Mouse (Mus musculus) kidney, adult 9 months (tissue): ENCODE measurements around the gene Cd200r3.

ENCODE experiments used
- DNase-seq: peaks from one replicate; pipeline ENCODE4 v3.0.0; 2022

Gene Cd200r3

DNA sequence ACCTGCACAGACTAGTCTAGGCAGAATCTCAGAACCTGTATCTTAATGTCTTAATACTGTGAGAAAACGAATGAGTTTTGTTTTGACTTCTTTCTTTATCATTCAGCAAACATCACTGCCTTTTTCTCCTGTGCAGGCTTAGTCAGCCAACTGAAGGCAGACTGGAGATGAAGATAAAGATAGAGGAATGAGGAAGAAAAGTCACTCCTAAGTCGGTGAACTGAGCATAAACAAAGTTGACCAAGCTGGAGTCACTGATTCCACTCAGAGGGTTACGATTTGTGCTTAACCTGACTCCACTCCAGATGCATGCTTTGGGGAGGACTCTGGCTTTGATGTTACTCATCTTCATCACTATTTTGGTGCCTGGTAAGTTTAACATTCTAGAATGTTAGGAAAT lies at the start of gene Cd200r3:
TSS of gene Cd200r3 (plus strand) at position 211 of the 400 bp plus-strand sequence.
- no peak for DNase-seq

DNA sequence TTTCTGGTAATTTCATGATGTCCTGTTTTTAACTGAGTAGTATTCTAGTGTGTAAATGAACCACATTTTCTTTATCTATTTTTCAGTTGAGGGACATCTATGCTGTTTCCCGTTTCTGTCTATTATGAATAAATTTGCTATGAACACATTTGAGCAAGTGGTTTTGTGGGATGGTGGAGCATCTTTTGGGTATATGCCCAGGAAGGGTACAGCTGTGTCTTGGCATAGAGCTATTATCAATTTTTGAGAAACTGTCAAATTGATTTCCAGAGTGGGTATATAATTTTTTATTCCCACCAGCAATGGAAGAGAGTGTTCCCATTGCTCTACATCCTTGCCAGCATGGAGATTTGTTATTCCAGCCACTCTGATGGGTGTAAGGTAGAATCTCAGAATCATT lies 11.5 kb upstream of the Cd200r3 start:
- no peak for DNase-seq

DNA sequence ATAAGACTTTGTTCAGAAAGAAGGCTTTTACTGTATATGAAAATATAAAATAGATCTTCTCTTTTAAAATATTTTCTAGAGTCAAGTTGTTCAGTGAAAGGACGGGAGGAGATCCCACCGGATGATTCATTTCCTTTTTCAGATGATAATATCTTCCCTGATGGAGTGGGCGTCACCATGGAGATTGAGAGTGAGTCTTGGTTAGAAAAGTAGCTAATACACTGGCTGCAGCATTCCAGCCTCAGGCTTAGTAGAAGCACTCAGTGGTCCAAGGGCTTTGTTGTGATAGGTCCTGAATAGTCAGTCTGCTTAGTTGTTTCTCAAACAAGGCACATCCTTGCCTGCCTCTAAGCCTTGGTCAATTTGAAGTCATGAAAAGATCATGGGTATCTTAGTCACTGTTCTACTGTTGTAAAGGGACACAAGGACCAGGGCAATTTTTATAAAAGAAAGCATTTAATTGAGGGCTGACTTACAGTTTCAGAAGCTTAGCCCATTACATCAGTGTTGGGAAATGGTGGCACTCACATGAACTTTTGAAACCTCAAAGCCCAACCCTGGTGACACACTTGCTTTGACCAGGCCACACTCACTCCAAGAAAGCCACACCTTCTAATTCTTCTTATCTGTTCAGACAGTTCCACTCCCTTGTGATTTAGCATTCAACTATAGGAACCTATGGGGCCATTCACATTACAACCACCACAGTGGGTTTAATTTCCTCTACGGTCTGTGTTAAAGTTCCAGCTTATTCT lies 8.1 kb downstream of the Cd200r3 start:
- no peak for DNase-seq

DNA sequence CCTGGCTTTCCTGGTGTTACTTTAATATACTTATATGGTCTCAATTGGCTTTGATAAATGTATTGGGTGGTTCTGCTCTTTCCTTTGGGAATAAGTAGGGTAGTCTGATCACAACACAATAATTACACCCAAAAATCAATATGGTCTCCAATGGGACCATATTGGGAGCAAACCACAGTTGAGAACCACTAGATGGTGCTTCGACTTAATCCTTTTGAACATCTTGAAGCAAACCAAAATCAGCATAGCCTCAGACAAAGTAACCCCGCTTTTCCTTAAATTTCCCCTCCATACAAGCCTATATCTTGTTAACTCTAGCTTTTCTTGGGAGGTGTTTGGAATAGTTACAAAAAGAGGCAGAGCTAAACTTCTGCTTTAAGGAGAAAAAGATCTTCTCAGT lies 18.8 kb downstream of the Cd200r3 start:
- DNase-seq, result no peak

DNA sequence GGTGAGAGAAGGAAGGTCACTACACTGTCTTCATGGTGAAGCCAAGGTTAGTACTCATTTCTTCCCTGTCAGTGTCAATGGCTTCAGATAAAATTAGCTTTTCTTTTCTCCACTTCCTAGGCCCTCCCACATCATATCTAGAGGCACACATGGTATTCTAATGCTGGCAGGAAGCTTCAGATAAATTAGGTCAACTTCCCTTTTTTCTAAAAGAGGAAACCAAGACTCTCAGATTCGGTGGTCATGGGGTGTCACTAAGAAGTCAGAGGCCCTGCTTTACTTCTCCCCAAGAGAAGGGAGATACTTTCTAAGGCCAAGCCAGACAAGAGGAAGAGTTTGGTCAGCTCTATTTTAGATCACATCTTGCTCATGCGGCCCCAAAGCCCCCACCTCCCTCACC lies 19.3 kb downstream of the Cd200r3 start:
- peak; percentile 13 for DNase-seq

- no peak for DNase-seq
Measured at GRCm38 (mm10) chr16:44964526-44965374, 21.3 kb downstream of the Cd200r3 start.

GRCm38 (mm10) chr16:44965428-44965827 lies 21.9 kb downstream of the Cd200r3 start:
- no peak for DNase-seq

- DNase-seq, result no peak
Measured at GRCm38 (mm10) chr16:44965890-44966289, 22.4 kb downstream of the Cd200r3 start.

DNA sequence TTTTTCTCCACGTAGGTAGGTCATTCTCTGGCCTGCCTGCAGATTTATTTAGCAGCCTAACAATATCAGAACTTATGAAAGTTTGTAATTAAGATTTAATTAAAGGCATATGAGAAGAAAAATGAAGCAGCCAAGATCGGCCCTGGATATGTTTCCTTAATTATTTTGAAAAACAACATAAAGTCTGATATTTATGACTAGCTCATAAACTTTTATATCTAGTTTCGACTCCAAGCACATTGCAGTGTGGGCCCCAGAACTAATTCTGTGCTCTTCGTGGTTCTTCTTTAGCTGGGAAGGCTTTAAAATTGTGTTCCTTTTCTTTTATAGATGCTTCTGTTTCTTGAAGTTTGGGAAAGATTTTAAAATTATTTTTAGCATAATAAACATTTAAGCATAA lies 23.4 kb downstream of the Cd200r3 start:
- DNase-seq, result no peak

DNA sequence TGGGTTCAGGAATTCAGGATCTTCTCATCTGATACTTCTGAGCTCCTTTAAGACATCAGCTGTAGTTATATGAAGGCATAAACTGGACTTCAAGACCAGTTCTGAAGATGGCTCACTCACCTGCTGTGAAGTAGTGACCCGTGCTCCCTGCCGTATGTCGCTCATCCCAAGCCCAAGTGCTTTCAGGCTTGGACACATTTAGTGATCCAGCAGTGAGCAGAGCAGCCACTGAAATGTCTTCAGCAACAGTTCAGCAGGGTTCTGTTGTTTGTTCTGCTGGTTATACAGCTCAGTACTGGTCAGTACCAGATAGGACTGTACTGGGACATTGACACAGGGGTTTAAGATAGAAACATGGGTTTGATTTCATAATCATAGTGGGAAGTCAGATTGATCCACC lies 24.6 kb downstream of the Cd200r3 start:
- no peak for DNase-seq

DNA sequence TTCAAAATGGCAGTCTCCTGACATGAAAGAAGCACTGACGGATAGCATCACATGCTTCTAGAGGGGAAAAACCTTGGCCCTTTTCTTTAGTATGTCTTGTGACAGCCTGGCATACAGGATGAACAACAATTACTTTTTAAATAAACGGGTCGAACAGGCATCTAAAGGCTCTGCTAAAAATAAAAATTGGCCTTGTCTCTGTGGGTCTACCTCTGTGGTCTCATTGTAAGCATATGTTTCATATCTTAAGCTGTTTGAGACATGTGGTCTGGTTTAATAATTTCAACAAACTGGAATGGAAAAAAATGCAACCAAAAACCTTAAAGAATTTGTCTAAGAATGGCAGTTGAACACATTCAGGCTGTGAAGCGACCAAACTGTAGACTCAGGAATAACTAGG lies 27.4 kb downstream of the Cd200r3 start:
- DNase-seq, result no peak

DNA sequence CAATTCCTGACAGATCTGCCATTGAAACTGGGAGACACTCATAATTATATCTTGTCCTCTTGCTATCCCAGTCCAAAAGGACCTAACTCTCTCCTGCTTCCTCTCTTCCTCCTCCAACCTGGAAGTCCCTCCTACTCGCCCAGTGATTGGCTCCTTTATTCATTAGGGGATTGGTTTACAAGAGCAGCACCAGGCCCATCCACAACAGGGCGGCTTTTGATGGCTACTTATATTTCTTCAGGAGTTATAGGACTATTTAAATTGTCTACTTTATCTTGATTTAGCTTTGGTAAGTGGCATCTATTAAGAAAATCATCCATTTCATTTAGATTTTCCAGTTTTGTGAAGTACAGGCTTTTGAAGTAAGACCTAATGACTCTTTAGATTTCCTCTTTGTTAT lies 30.6 kb downstream of the Cd200r3 start:
- DNase-seq, result no peak

DNA sequence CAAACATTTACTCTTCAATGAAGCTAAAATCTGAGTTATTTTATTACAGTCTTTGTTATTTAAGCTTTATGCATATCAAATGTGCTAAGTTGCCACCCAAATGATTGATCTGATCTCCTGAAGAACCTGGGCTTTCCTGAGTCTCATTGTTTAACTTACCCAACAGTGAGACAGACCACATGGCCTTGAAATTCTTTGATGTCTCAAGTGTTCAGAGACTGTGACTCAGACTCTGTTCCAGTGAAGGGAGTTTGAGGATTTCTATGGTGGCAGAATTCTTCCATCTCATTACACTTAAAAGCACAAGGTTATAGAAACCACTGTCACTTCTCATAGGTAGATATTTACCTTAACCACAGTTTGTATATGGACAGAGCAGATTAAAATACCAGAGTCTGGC lies 32.6 kb downstream of the Cd200r3 start:
- no peak for DNase-seq

DNA sequence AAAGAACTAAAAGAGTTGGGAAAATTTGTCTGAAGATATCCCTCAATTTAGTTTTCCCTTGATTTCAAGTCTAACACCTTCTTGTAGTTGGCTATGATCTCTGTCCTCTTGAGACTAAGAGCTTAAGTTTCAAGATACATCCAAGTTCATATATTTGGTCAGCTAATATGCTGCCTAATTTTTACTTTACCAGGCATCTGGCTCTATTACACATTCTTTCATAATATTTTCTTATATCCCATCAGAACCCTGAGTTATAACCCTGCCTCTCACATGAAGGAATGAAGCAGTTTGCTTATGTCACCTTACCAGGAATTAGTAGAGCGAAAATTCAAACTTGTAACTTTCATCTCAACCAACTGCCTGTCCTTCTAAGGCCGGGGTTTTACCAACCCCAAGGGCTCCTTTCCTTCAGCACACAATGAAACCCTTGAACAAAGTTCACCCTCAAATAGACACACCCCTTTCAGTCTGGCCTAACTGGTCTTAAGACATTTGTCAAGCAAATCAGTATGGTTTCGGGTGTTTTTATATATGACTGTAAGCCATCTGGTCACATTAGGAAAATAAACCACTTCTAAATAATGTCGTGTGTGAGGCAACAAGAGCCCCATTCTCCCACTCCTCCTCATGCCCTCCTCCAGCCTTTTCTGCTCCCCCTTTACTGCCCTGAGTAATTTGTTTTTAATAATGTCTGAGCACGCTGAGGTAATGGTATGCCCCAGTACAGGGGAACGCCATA lies 33.6 kb downstream of the Cd200r3 start:
- DNase-seq, result no peak

GRCm38 (mm10) chr16:44978193-44978592 lies 34.7 kb downstream of the Cd200r3 start:
- DNase-seq, result no peak

GRCm38 (mm10) chr16:44979355-44979896 lies 35.9 kb downstream of the Cd200r3 start:
- no peak for DNase-seq

GRCm38 (mm10) chr16:44982972-44983371 lies 39.5 kb downstream of the Cd200r3 start:
- no peak for DNase-seq

DNA sequence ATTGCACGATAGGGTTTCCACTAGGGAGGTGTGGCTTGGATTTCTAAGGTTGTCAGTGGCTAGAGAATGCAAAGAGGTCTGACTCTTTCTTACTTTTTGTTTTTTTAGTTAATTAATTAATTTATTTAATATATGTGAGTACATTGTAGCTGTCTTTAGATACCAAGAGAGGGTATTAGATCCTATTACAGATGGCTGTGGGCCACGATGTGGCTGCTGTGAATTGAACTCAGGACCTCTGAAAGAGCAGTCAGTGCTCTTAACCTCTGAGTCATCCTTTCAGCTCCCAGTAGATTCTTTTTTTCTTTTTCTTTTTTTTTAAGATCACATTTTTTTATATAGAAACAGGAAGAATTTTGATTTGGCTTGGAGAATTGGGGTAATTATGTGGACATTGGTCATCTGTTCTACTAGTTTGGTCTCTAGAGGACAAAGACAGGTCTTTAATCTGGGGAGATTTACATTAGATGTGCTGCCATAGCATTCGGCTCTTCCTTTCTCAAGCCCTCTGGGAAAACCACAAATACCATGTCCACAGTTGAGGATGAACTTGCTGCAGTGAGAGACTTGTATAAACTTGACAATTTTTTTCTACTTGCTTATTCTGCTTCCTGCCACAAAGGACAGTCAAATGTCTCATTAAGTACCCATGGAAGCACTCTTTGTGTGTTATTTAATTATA lies 40.0 kb downstream of the Cd200r3 start:
- no peak for DNase-seq

DNA sequence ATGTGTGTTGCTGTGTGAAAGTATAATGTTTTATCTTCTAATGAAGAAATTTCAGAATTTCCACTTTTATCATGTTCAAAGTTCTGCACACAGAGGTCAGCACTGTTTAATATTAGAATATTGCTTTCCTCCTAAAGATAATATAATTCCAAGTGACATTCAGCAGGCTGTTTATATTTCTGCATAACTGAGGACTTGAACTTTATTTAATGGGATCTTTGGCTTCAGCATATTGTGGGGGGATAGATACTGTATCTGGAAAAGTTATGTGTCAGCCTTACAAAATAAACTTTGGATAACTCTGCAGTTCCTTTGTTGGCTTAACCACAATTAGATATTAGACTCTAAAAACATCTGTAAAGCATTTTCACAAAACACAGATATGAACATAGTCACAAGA lies 40.6 kb downstream of the Cd200r3 start:
- no peak for DNase-seq

DNA sequence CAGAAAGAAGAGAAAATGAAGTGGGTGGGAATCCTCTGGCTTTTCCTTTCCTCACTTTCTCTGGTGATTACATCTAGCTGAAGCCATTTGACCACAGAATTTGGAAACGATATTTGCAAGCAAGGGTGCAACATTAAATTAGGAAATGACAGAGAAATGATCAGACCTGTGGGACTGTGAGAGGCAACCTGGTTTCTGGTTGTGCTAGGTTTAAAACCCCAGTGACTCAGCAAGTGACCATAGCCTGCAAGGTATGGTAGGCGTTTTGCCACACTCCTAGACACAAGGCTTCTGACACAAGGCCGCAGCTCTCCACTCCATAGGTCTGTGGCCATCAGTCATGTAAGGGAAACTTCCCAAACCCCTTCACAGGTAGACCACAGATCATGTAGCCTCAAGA lies 41.4 kb downstream of the Cd200r3 start:
- no peak for DNase-seq

- DNase-seq, result no peak
Measured at GRCm38 (mm10) chr16:44986029-44986428, 42.6 kb downstream of the Cd200r3 start.

DNA sequence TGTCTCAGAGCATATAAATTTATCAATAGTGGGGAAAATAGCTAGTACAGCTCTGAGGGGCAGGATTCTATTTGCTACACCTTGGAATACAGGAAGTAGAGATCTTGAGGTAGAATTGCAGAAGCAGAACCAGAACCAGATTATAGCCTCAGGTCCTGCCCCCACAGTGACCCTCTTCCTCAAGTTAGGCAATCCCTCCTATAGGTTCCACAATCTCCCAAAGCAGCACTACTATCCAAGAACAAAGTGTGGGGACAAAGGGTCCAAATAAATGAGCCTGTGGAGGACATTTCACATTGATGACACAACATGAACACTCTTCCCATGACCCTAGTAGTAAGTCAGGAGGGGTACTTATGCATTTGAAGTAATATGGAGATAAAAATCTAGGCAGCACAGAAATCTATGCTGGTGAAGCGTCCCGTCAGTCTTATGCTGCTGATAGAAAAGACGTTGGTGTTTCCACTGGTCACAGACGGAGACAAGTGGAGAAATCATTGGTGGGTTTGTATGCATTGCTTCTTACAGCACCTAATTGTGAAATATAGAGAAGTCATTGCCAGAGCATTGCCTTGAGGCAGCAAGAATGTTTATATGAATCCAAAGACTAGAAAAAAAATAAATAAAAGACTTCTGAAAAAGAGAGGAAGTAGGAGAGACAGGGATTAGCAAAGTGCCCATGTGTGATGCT lies 45.3 kb downstream of the Cd200r3 start:
- DNase-seq, result no peak
